Mouse (Mus musculus) liver (tissue): ENCODE results near the gene Nelfe.

ENCODE experiments used
- DNase-seq: peaks from one replicate; pipeline ENCODE4 v3.0.0-alpha.2; 2020; ENCODE audit warnings: mixed read lengths

The Nelfe gene

GRCm38 (mm10) chr17:34847615-34848014 is 2.6 kb upstream of the Nelfe start:
- DNase-seq = no peak

GRCm38 (mm10) chr17:34850517-34851125 is 430 bp downstream of the Nelfe start:
- DNase-seq = no peak

- no peak for DNase-seq
These were observed 3.3 kb downstream of the Nelfe start for GRCm38 (mm10) chr17:34853511-34853910.

GRCm38 (mm10) chr17:34854761-34855160 is 4.6 kb downstream of the Nelfe start:
- no peak for DNase-seq

- peak; percentile 50 for DNase-seq
These were observed 5.6 kb downstream of the Nelfe start for GRCm38 (mm10) chr17:34855825-34856224.

- no peak for DNase-seq
These were observed 8.5 kb downstream of the Nelfe start for GRCm38 (mm10) chr17:34858670-34859069.

GRCm38 (mm10) chr17:34860514-34860913 is 10.3 kb downstream of the Nelfe start:
- DNase-seq = no peak

- DNase-seq = peak; percentile 36
These were observed 11.7 kb downstream of the Nelfe start for GRCm38 (mm10) chr17:34861704-34862415.

- DNase-seq = no peak
These were observed 12.4 kb downstream of the Nelfe start, which contains the start of gene Cfb for GRCm38 (mm10) chr17:34862416-34863081. Cfb (minus strand) TSS chr17:34862518.

GRCm38 (mm10) chr17:34865981-34866380 is 15.8 kb downstream of the Nelfe start:
- DNase-seq = no peak

GRCm38 (mm10) chr17:34874321-34874720 is 24.1 kb downstream of the Nelfe start:
- DNase-seq = no peak

GRCm38 (mm10) chr17:34879336-34879879 is 29.2 kb downstream of the Nelfe start, which contains the start of gene Zbtb12:
Zbtb12 (plus strand) TSS chr17:34879483.
- DNase-seq = no peak

GRCm38 (mm10) chr17:34881166-34881565 is 31.0 kb downstream of the Nelfe start:
- DNase-seq = no peak

- peak; percentile 45 for DNase-seq
These were observed 31.6 kb downstream of the Nelfe start, which contains the start of gene Gm20547 for GRCm38 (mm10) chr17:34881683-34882310. Gm20547 (minus strand) TSS chr17:34882042.

GRCm38 (mm10) chr17:34883332-34883731 is 33.1 kb downstream of the Nelfe start:
- DNase-seq = no peak

- no peak for DNase-seq
These were observed 34.5 kb downstream of the Nelfe start for GRCm38 (mm10) chr17:34884704-34885103.

GRCm38 (mm10) chr17:34885615-34886014 is 35.4 kb downstream of the Nelfe start:
- no peak for DNase-seq

- DNase-seq = no peak
These were observed 37.8 kb downstream of the Nelfe start for GRCm38 (mm10) chr17:34887942-34888341.

GRCm38 (mm10) chr17:34890074-34890743 is 40.0 kb downstream of the Nelfe start:
- no peak for DNase-seq

- no peak for DNase-seq
These were observed 41.2 kb downstream of the Nelfe start for GRCm38 (mm10) chr17:34891377-34891776.

GRCm38 (mm10) chr17:34893072-34893824 is 43.1 kb downstream of the Nelfe start:
- DNase-seq = no peak
